In the genomic region with DNA sequence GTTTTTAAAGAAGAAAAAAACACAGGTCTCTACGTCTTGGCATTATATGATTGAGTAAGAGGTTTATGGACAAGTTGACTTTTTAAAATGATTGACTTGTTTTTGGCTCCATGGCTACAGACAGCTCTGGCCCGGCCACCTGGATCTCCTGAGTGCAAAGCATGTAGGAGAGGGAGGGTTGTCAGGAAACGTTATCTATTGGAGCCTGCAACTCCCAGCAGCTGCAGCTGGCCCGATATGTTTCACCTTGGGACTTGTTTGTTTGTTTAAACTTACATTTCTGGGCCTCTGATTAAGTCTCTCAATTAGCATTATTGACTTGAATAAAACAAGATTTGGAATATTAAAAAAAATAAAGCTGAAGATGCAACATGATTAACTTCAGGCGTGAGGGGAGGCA, we compare ENCODE assay signal across 15 mouse cellular contexts. TPM values are rescaled to one million over a fixed set of nuclear protein-coding genes. Genes with fewer than 3 reads are reported as not detected.
"Had no signal": no experiment of that assay in that cellular context is flagged by ENCODE, and none has a peak within 500 bp of the region (broad histone marks: within the 10 kb centered on the region; RNA-seq: fewer than 3 reads in every experiment).

No protein-coding gene starts in this region.

- ATAC-seq: intestine, embryonic 15.5 days; midbrain, embryonic 16.5 days had no signal

- H3K27ac ChIP-seq: intestine, embryonic 15.5 days; left cerebral cortex, adult 2 months; limb, embryonic 15.5 days; midbrain, embryonic 12.5 days had no signal

- H3K4me2 ChIP-seq: intestine, embryonic 15.5 days; limb, embryonic 15.5 days; lung, embryonic 14.5 days; midbrain, embryonic 12.5 days had no signal

- H3K36me3 ChIP-seq: intestine, embryonic 15.5 days; limb, embryonic 15.5 days; midbrain, embryonic 12.5 days had no signal

- H3K27me3 ChIP-seq: intestine, embryonic 15.5 days; limb, embryonic 15.5 days had no signal

- H3K9ac ChIP-seq: intestine, embryonic 15.5 days; limb, embryonic 15.5 days; lung, embryonic 14.5 days; midbrain, embryonic 12.5 days had no signal

- H3K4me3 ChIP-seq: intestine, embryonic 15.5 days; left cerebral cortex, adult 2 months; limb, embryonic 15.5 days; megakaryocyte, embryonic 14.5 days; midbrain, embryonic 12.5 days had no signal

- H3K9me3 ChIP-seq: intestine, embryonic 15.5 days; limb, embryonic 15.5 days; megakaryocyte, embryonic 14.5 days; midbrain, embryonic 12.5 days had no signal

- DNase-seq: kidney, adult 18-20 months; kidney, postnatal 14 days; lung, embryonic 14.5 days; lung, postnatal 10 days; lung, postnatal 4 days; right cerebral cortex, postnatal 4 days; spleen, adult 18-20 months; thymus, adult 18-20 months; thymus, postnatal 14 days had no signal

RNA-seq across cellular contexts. Expression of a gene that starts 5.1 kb away (rescaled TPM):
- polyA plus RNA-seq: midbrain, embryonic 16.5 days had no signal
